Mouse (Mus musculus): Measurements from ENCODE around the gene Ifit2.

GRCm38 (mm10) chr19:34520051-34520450 lies 30.4 kb upstream of the Ifit2 start:
- no peak for TF ChIP-seq POLR2A (IDR thresholded peaks at IDR 0.05; ENCODE audit: low read depth, low read length)
- no peak for TF ChIP-seq CTCF (conservative IDR thresholded peaks at IDR 0.05; ENCODE audit: insufficient read depth, insufficient read length, low read depth, low read length)
